Mouse (Mus musculus): ENCODE measurements at regions not wholly inside any gene's neighbourhood (a gene's known extent, or its start where the extent isn't known, plus 50 kb on each side); places are given as distances from the start of the nearest gene placed in this dataset.

DNA sequence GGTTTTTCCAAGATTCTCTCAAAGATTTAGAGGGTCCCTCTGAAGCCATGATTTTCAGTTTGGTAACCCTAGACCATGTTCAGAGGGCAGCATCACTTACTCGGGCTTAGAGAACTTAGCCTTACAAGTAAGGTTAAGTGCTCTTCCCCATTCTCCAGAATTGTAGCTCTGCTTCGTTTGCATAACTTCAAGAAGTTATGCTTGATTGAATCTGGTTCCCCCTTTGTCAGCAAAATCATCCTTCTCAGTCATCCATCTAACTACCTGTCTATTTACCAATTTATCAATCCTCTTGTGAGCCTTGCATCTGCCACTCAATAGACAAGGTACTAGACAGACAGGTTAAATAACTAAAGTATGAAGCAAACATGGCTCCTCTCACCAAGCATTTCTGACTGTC, 856.1 kb upstream of the Cited2 start:
- no peaks in the 10 kb centered on the region for H3K27me3 ChIP-seq (ENCODE audit: control insufficient read depth, insufficient read depth, low read length)
- no peak for ATAC-seq (ENCODE audit: insufficient number of reproducible peaks, insufficient read depth, low FRiP score, low read depth)
- H3K36me3 ChIP-seq (ENCODE audit: control insufficient read depth, insufficient read depth, low read length): no peaks in the 10 kb centered on the region
- no peak overlapping the region for H3K9ac ChIP-seq (ENCODE audit: low read length)
- 55% methylated on average over 2 of the region's 2 CpGs for WGBS
- H3K4me2 ChIP-seq (ENCODE audit: low read length): no peak overlapping the region
- no peaks in the 10 kb centered on the region for H3K9me3 ChIP-seq (ENCODE audit: control insufficient read depth, low read length)
- no peak overlapping the region for H3K4me3 ChIP-seq (ENCODE audit: control insufficient read depth in 1 of 2, insufficient read depth in 1 of 2, low read depth in 1 of 2, low read length in 2 of 2)
- no peak overlapping the region for H3K27ac ChIP-seq (replicated peaks in 1 of 2; ENCODE audit: control insufficient read depth in 1 of 2, insufficient read depth in 1 of 2, low read depth in 2 of 2, low read length in 2 of 2)
- H3K4me1 ChIP-seq (ENCODE audit: control insufficient read depth in 2 of 2, insufficient read depth in 2 of 2, low read length in 2 of 2): no peaks in the 10 kb centered on the region

DNA sequence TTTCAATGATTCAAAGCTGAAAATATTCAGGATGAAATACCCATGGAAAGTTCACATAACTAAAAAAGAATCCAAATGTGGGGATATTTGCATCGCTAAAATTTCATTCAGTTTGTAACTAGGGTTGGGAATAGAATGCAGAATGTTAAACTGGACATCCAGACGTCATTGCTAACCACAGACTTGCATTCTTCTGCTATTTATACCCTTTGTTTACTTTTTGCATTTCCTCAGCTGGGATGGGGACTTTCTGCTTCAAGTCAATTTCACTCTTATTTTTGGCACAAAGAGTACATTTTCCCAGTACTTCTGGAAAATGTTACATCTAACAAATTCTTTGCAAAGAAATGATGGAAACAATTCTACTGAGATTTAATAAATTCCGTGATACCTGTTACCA, 848.9 kb upstream of the Cited2 start:
- no peaks in the 10 kb centered on the region for H3K36me3 ChIP-seq (ENCODE audit: control insufficient read depth, insufficient read depth, low read length)
- no peak overlapping the region for H3K9ac ChIP-seq (ENCODE audit: low read length)
- no peaks in the 10 kb centered on the region for H3K27me3 ChIP-seq (ENCODE audit: control insufficient read depth, insufficient read depth, low read length)
- 60% methylated on average over 3 of the region's 3 CpGs for WGBS
- H3K9me3 ChIP-seq (ENCODE audit: control insufficient read depth, low read length): no peaks in the 10 kb centered on the region
- H3K4me2 ChIP-seq (ENCODE audit: low read length): no peak overlapping the region
- no peak overlapping the region for H3K27ac ChIP-seq (replicated peaks in 1 of 2; ENCODE audit: control insufficient read depth in 1 of 2, insufficient read depth in 1 of 2, low read depth in 2 of 2, low read length in 2 of 2)
- no peaks in the 10 kb centered on the region for H3K4me1 ChIP-seq (ENCODE audit: control insufficient read depth in 2 of 2, insufficient read depth in 2 of 2, low read length in 2 of 2)
- H3K4me3 ChIP-seq (ENCODE audit: control insufficient read depth in 1 of 2, insufficient read depth in 1 of 2, low read depth in 1 of 2, low read length in 2 of 2): no peak overlapping the region
- ATAC-seq (ENCODE audit: insufficient number of reproducible peaks, insufficient read depth, low FRiP score, low read depth): no peak

DNA sequence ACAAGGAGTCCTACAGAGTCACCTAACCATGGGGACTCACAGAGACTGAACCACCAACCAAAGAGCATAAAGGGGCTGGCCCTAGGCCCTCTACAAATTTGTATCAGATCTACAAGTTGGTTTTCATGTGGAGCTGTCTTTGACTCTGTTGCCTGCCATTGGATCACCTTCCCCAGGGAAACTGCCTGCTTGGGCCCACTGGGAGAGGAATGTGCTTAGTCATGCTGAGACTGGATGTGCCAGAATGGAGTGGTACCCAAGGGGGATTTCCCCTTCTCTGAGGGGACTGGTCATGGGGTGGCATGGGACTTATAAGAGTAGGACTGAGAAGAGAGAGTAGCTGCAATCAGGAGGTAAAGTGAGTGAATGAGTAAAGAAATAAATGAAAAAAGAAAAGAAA, 844.8 kb upstream of the Cited2 start:
- H3K36me3 ChIP-seq (ENCODE audit: control insufficient read depth, insufficient read depth, low read length): no peaks in the 10 kb centered on the region
- H3K4me1 ChIP-seq (ENCODE audit: control insufficient read depth in 2 of 2, insufficient read depth in 2 of 2, low read length in 2 of 2): no peaks in the 10 kb centered on the region
- ATAC-seq (ENCODE audit: insufficient number of reproducible peaks, insufficient read depth, low FRiP score, low read depth): no peak

DNA sequence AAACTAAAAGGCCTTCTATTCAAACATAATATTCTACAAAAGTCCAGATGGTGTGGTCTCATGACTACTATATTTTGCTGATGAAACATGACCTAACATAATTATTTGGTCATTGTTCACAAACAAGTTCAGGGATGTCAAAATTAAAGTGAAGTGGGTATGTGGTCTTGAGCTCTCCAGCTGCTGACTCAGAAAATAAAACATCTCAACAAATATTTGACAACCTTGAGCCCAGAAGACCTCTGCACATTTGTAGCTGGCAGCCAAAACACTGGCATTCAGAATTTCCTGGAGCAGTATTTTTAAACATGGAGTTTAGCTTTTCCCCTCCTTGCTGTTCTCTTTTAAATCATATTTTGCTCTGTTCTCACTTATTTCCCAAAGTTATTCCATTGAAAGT, 829.7 kb upstream of the Cited2 start:
- Histone ChIP-seq H3K27me3 (ENCODE audit: control insufficient read depth, insufficient read depth, low read length) (no peaks in the 10 kb centered on the region), H3K9ac (ENCODE audit: low read length) (no peak overlapping the region), H3K36me3 (ENCODE audit: control insufficient read depth, insufficient read depth, low read length) (no peaks in the 10 kb centered on the region), H3K27ac (replicated peaks in 1 of 2; ENCODE audit: control insufficient read depth in 1 of 2, insufficient read depth in 1 of 2, low read depth in 2 of 2, low read length in 2 of 2) (no peak overlapping the region), H3K4me2 (ENCODE audit: low read length) (no peak overlapping the region), H3K4me1 (ENCODE audit: control insufficient read depth in 2 of 2, insufficient read depth in 2 of 2, low read length in 2 of 2) (no peaks in the 10 kb centered on the region), H3K9me3 (ENCODE audit: control insufficient read depth, low read length) (no peaks in the 10 kb centered on the region), H3K4me3 (ENCODE audit: control insufficient read depth in 1 of 2, insufficient read depth in 1 of 2, low read depth in 1 of 2, low read length in 2 of 2) (no peak overlapping the region)
- ATAC-seq (ENCODE audit: insufficient number of reproducible peaks, insufficient read depth, low FRiP score, low read depth): no peak

More for the DNA sequence above, 844.8 kb upstream of the Cited2 start:
- Histone ChIP-seq H3K4me3 (ENCODE audit: control insufficient read depth in 1 of 2, insufficient read depth in 1 of 2, low read depth in 1 of 2, low read length in 2 of 2) (no peak overlapping the region), H3K9me3 (ENCODE audit: control insufficient read depth, low read length) (no peaks in the 10 kb centered on the region), H3K27ac (replicated peaks in 1 of 2; ENCODE audit: control insufficient read depth in 1 of 2, insufficient read depth in 1 of 2, low read depth in 2 of 2, low read length in 2 of 2) (no peak overlapping the region), H3K4me2 (ENCODE audit: low read length) (no peak overlapping the region), H3K9ac (ENCODE audit: low read length) (no peak overlapping the region), H3K27me3 (ENCODE audit: control insufficient read depth, insufficient read depth, low read length) (no peaks in the 10 kb centered on the region)

DNA sequence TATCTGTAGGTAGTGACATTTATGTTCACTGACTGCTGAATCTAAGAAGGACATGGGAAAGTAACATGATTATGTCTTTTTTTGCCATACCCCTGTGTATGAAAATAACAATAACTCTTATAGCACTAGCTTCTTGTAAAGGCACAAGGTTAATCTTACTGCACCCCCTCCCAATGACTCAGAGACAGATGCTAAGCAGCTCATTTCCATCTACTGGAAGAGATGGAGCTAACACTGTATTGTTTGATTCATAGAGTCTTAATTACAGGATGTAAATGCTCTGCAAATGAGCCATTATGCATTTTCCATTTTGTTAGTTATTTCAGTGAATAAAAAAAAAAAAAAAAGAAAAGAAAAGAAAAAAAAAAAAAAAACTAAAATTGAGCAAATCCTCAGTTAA, 827.7 kb upstream of the Cited2 start:
- no peak overlapping the region for H3K9ac ChIP-seq (ENCODE audit: low read length)

GRCm38 (mm10) chr10:16922888-16923287, 800.1 kb upstream of the Cited2 start:
- no peaks in the 10 kb centered on the region for H3K4me1 ChIP-seq (ENCODE audit: control insufficient read depth in 2 of 2, insufficient read depth in 2 of 2, low read length in 2 of 2)

More for the DNA sequence above, 827.7 kb upstream of the Cited2 start:
- no peaks in the 10 kb centered on the region for H3K27me3 ChIP-seq (ENCODE audit: control insufficient read depth, insufficient read depth, low read length)
- no peak overlapping the region for H3K4me3 ChIP-seq (ENCODE audit: control insufficient read depth in 1 of 2, insufficient read depth in 1 of 2, low read depth in 1 of 2, low read length in 2 of 2)
- H3K27ac ChIP-seq (replicated peaks in 1 of 2; ENCODE audit: control insufficient read depth in 1 of 2, insufficient read depth in 1 of 2, low read depth in 2 of 2, low read length in 2 of 2): no peak overlapping the region
- H3K9me3 ChIP-seq (ENCODE audit: control insufficient read depth, low read length): no peaks in the 10 kb centered on the region
- no peaks in the 10 kb centered on the region for H3K36me3 ChIP-seq (ENCODE audit: control insufficient read depth, insufficient read depth, low read length)
- H3K4me2 ChIP-seq (ENCODE audit: low read length): no peak overlapping the region
- H3K4me1 ChIP-seq (ENCODE audit: control insufficient read depth in 2 of 2, insufficient read depth in 2 of 2, low read length in 2 of 2): no peaks in the 10 kb centered on the region
- no peak for ATAC-seq (ENCODE audit: insufficient number of reproducible peaks, insufficient read depth, low FRiP score, low read depth)

DNA sequence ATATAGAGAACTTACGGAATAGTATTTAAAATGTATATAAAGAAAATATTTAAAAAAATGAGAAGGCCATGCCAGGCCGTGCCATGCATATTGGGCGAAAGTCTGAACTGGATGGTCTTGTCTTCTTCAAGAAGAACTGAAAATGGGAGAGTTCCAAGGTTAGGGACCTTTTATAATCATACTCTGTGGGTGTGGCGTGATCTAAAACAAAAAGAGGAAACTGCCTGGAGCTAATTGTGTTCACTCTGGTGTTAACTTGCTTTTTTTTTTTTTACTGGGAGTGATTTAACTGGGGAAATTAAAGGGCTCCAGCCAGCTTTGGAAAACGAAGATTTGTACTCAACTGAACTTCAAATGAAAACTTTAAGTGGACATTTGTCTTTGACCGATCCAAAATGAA, 799.2 kb upstream of the Cited2 start:
- H3K4me3 ChIP-seq (ENCODE audit: control insufficient read depth in 1 of 2, insufficient read depth in 1 of 2, low read depth in 1 of 2, low read length in 2 of 2): no peak overlapping the region
- H3K9me3 ChIP-seq (ENCODE audit: control insufficient read depth, low read length): no peaks in the 10 kb centered on the region
- H3K36me3 ChIP-seq (ENCODE audit: control insufficient read depth, insufficient read depth, low read length): no peaks in the 10 kb centered on the region
- H3K27me3 ChIP-seq (ENCODE audit: control insufficient read depth, insufficient read depth, low read length): no peaks in the 10 kb centered on the region
- ATAC-seq (ENCODE audit: insufficient number of reproducible peaks, insufficient read depth, low FRiP score, low read depth): no peak
- no peaks in the 10 kb centered on the region for H3K4me1 ChIP-seq (ENCODE audit: control insufficient read depth in 2 of 2, insufficient read depth in 2 of 2, low read length in 2 of 2)
- H3K4me2 ChIP-seq (ENCODE audit: low read length): no peak overlapping the region
- H3K9ac ChIP-seq (ENCODE audit: low read length): no peak overlapping the region
- 81% methylated on average over 6 of the region's 6 CpGs for WGBS
- H3K27ac ChIP-seq (replicated peaks in 1 of 2; ENCODE audit: control insufficient read depth in 1 of 2, insufficient read depth in 1 of 2, low read depth in 2 of 2, low read length in 2 of 2): no peak overlapping the region

More at GRCm38 (mm10) chr10:16922888-16923287, 800.1 kb upstream of the Cited2 start:
- no peak overlapping the region for H3K27ac ChIP-seq (replicated peaks in 1 of 2; ENCODE audit: control insufficient read depth in 1 of 2, insufficient read depth in 1 of 2, low read depth in 2 of 2, low read length in 2 of 2)
- no peak overlapping the region for H3K4me2 ChIP-seq (ENCODE audit: low read length)
- H3K36me3 ChIP-seq (ENCODE audit: control insufficient read depth, insufficient read depth, low read length): no peaks in the 10 kb centered on the region
- 66% methylated on average over 2 of the region's 2 CpGs for WGBS
- no peak overlapping the region for H3K9ac ChIP-seq (ENCODE audit: low read length)
- H3K27me3 ChIP-seq (ENCODE audit: control insufficient read depth, insufficient read depth, low read length): no peaks in the 10 kb centered on the region
- ATAC-seq (ENCODE audit: insufficient number of reproducible peaks, insufficient read depth, low FRiP score, low read depth): no peak
- no peaks in the 10 kb centered on the region for H3K9me3 ChIP-seq (ENCODE audit: control insufficient read depth, low read length)
- no peak overlapping the region for H3K4me3 ChIP-seq (ENCODE audit: control insufficient read depth in 1 of 2, insufficient read depth in 1 of 2, low read depth in 1 of 2, low read length in 2 of 2)

DNA sequence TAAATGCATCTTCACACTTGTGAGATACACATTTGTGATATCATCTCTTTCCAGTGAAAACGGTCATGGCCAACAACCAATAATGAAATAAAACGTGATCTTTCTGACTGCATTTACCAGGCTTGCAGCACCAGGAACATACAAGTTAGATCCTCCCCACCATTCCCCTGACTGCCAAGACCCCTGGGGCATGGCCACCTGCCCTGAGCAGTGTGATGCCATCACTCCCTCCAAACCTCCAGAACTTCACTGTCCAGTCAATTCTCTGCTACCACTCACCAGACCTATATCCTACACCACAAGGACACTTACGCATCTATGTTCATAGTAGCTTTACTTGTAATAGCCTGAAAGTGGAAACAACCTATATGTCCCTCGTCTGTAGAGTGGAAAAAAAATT, 785.3 kb upstream of the Cited2 start:
- 82% methylated on average over 4 of the region's 4 CpGs for WGBS
- ATAC-seq (ENCODE audit: insufficient number of reproducible peaks, insufficient read depth, low FRiP score, low read depth): no peak
- Histone ChIP-seq H3K27ac (replicated peaks in 1 of 2; ENCODE audit: control insufficient read depth in 1 of 2, insufficient read depth in 1 of 2, low read depth in 2 of 2, low read length in 2 of 2) (no peak overlapping the region), H3K9ac (ENCODE audit: low read length) (no peak overlapping the region), H3K36me3 (ENCODE audit: control insufficient read depth, insufficient read depth, low read length) (no peaks in the 10 kb centered on the region), H3K9me3 (ENCODE audit: control insufficient read depth, low read length) (no peaks in the 10 kb centered on the region), H3K4me1 (ENCODE audit: control insufficient read depth in 2 of 2, insufficient read depth in 2 of 2, low read length in 2 of 2) (no peaks in the 10 kb centered on the region), H3K4me2 (ENCODE audit: low read length) (no peak overlapping the region), H3K27me3 (ENCODE audit: control insufficient read depth, insufficient read depth, low read length) (no peaks in the 10 kb centered on the region), H3K4me3 (ENCODE audit: control insufficient read depth in 1 of 2, insufficient read depth in 1 of 2, low read depth in 1 of 2, low read length in 2 of 2) (no peak overlapping the region)

Measured in heart, embryonic 14.5 days (tissue).